Mouse (Mus musculus): ENCODE data around the gene Sftpd.

DNA sequence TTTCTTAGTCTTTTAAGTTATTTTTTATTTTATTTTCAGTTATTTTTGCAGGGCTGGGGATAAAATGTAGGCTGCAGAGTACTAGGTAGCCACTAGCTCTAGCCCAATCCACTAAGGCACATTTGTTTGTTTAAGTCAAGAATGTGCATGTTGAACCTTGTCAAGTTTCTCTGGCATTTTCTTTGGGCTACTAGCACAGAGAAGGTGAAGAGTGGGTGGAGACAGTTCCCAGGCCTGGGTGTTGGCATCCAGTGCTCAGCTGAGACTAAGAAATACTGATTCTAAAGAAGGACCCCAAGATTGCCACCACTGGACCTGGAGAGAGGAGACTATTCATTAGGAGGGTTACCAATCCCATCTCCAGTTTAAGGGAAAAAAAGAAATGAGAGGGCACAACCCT is 47.9 kb downstream of the Sftpd start:
- no peak for TF ChIP-seq POLR2A (IDR thresholded peaks at IDR 0.05; ENCODE audit: borderline replicate concordance, extremely low read depth, insufficient read depth, insufficient read length, poor library complexity, severe bottlenecking)
- TF ChIP-seq CTCF (IDR thresholded peaks at IDR 0.05; ENCODE audit: borderline replicate concordance, extremely low read depth, insufficient read depth, insufficient read length), result no peak

Data from brain, embryonic 14.5 days (tissue).